Mouse (Mus musculus) stomach, embryonic 14.5 days (tissue): Measurements from ENCODE around the gene Bud13. TPM values are rescaled to one million over a fixed set of nuclear protein-coding genes. Genes with fewer than 3 reads are reported as not detected.
"Not testable (repeated sequence)": the region's sequence is repeated elsewhere in the genome, so short reads cannot be mapped to it uniquely, and the experiment has no call there.

ENCODE experiments used
- ATAC-seq: fragments of 200-750 bp; cut with Nextera tagmentation; 2 replicates; pipeline ENCODE4 v1.8.0; 2017; ENCODE audit warnings: low read depth, moderate TSS enrichment; ENCODE audit not compliant: insufficient number of reproducible peaks, insufficient read depth, low FRiP score
- H3K27ac ChIP-seq: fragments of 300-500 bp; sonication (generic); 2 replicates; pipeline ENCODE4 v1.5.1; 2014; ENCODE audit warnings: mild to moderate bottlenecking, low read length, moderate library complexity, mixed read lengths
- H3K27me3 ChIP-seq: fragments of 300-500 bp; sonication (generic); 2 replicates; pipeline ENCODE4 v1.6.1; 2014; ENCODE audit warnings: low read length, control low read depth, mixed read lengths; ENCODE audit not compliant: control insufficient read depth, insufficient read depth
- H3K36me3 ChIP-seq: fragments of 300-500 bp; sonication (generic); 2 replicates; pipeline ENCODE4 v1.6.1; 2014; ENCODE audit warnings: mild to moderate bottlenecking, control low read depth, low read length, moderate library complexity, mixed read lengths; ENCODE audit not compliant: control insufficient read depth, insufficient read depth
- H3K4me1 ChIP-seq: fragments of 300-500 bp; sonication (generic); 2 replicates; pipeline ENCODE4 v1.6.1; 2014; ENCODE audit warnings: low read length, control low read depth, mixed read lengths; ENCODE audit not compliant: control insufficient read depth, insufficient read depth
- H3K4me2 ChIP-seq: fragments of 300-500 bp; sonication (generic); replicated peaks from 2 replicates; pipeline ENCODE4 v1.6.1; 2014; ENCODE audit warnings: low read depth, low read length, control low read depth
- H3K4me3 ChIP-seq: fragments of 300-500 bp; sonication (generic); 2 replicates; pipeline ENCODE4 v1.5.1; 2014; ENCODE audit warnings: low read depth, low read length, control low read depth
- H3K9ac ChIP-seq: fragments of 300-500 bp; sonication (generic); replicated peaks from 2 replicates; pipeline ENCODE4 v1.6.1; 2014; ENCODE audit warnings: low read depth, mild to moderate bottlenecking, control low read depth, low read length, moderate library complexity, mixed read lengths
- H3K9me3 ChIP-seq: fragments of 300-500 bp; sonication (generic); 2 replicates; pipeline ENCODE4 v1.6.1; 2016; ENCODE audit warnings: low read depth, low read length, control low read depth; ENCODE audit not compliant: control insufficient read depth
- WGBS: fragments of 180-500 bp; shearing (Covaris S2); extraction: QIAGEN DNeasy Blood & Tissue Kit; methylation state at CpG from one replicate; pipeline ENCODE4 v1.1.7; 2014; 5-methylcytosine and 5-hydroxymethylcytosine counted together
- polyA plus RNA-seq: library from polyadenylated mRNA; unstranded; fragments of >200 nt; fragmentation: Nextera tagmentation; extraction: Ambion mirVana; gene quantifications from 2 replicates; pipeline ENCODE4 v1.2.1, GENCODE M21; 2014

Gene Bud13
- polyA plus RNA-seq, 1 experiment from 2014 or later: 24.1 TPM

- no peaks in the 10 kb centered on the region for H3K9me3 ChIP-seq
- H3K4me1 ChIP-seq: peaks cover 4% of the 10 kb centered on the region; the same call in 1 of the 2 replicates
- 41% methylated on average over 26 of the region's 26 CpGs for WGBS
- no peak overlapping the region for H3K27ac ChIP-seq
- H3K4me2 ChIP-seq: no peak overlapping the region
- H3K27me3 ChIP-seq: 0 out of 2 replicates have a peak, but pooled peaks cover 3% of the 10 kb centered on the region
- no peak for ATAC-seq
- H3K9ac ChIP-seq: no peak overlapping the region
- H3K36me3 ChIP-seq: no peaks in the 10 kb centered on the region
- no peak overlapping the region for H3K4me3 ChIP-seq
Measured at GRCm38 (mm10) chr9:46334471-46335025, 51.7 kb downstream of the Bud13 start.

DNA sequence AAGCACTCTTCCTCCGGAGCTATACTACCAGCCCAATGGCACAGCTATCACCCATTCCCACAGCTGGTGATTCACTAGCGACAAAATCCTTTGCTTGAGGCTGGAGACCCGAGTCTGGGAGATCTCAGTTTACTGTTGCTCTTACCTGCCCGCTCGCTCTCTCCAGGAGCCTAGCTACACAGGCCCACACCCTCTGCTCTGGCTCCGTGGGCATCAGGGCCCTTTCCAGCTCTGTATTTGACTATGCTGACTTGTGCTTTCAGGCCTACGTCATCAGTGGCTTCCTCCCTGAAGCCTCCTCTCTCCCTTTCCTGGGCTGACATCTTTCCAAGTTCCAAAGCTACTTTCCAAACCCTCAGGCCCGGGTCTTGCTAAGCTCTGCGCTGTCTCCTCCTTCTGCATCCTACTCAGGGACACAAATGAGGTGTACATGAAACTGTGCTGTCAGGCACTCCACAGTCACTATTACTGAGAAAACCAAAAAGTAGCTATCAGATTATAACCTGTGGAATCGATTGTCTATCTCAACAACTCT, 52.7 kb downstream of the Bud13 start:
- no peak for ATAC-seq

DNA sequence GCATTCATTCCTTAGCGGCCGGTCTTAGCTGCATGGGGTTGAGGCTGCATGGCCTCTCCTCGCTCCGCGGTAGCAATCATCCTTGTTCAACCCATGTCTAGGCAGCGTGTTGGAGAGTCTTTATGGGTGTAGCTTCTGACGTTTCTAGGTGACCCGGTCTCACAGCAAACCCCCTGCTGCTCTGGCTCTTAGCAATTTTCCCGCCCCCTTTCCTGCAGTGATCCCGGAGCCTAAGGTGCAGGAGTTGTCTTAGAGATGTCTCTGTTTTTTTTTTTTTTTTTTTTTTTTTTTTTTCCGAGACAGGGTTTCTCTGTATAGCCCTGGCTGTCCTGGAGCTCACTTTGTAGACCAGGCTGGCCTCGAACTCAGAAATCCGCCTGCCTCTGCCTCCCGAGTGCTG, 53.5 kb downstream of the Bud13 start:
- H3K4me2 ChIP-seq, H3K27me3 ChIP-seq, ATAC-seq, H3K36me3 ChIP-seq, H3K9ac ChIP-seq, H3K9me3 ChIP-seq, H3K4me3 ChIP-seq, H3K4me1 ChIP-seq, H3K27ac ChIP-seq: not testable (repeated sequence)
- 77% methylated on average over 12 of the region's 14 CpGs for WGBS

More for the DNA sequence above, 52.7 kb downstream of the Bud13 start:
- Histone ChIP-seq H3K4me3 (no peak overlapping the region), H3K27ac (no peak overlapping the region), H3K9ac (no peak overlapping the region), H3K27me3 (no peaks in the 10 kb centered on the region), H3K9me3 (no peaks in the 10 kb centered on the region), H3K36me3 (no peaks in the 10 kb centered on the region), H3K4me2 (no peak overlapping the region), H3K4me1 (peaks cover 4% of the 10 kb centered on the region; the same call in 1 of the 2 replicates)
- WGBS: 78% methylated on average over 10 of the region's 10 CpGs

- Histone ChIP-seq H3K36me3 (no peaks in the 10 kb centered on the region), H3K9me3 (no peaks in the 10 kb centered on the region), H3K27me3 (no peaks in the 10 kb centered on the region), H3K4me2 (no peak overlapping the region), H3K4me3 (no peak overlapping the region), H3K9ac (no peak overlapping the region), H3K4me1 (peaks cover 4% of the 10 kb centered on the region; the same call in 1 of the 2 replicates), H3K27ac (no peak overlapping the region)
- no peak for ATAC-seq
- WGBS: 67% methylated on average over 7 of the region's 7 CpGs
Measured at GRCm38 (mm10) chr9:46337331-46337730, 54.5 kb downstream of the Bud13 start.

GRCm38 (mm10) chr9:46337852-46338291, 55.1 kb downstream of the Bud13 start:
- Histone ChIP-seq H3K4me2 (no peak overlapping the region), H3K9ac (no peak overlapping the region), H3K27me3 (no peaks in the 10 kb centered on the region), H3K4me1 (peaks cover 4% of the 10 kb centered on the region; the same call in 1 of the 2 replicates), H3K36me3 (no peaks in the 10 kb centered on the region), H3K9me3 (no peaks in the 10 kb centered on the region), H3K4me3 (no peak overlapping the region), H3K27ac (no peak overlapping the region)
- WGBS: 10% methylated on average over 3 of the region's 3 CpGs
- ATAC-seq: no peak

- Histone ChIP-seq H3K36me3 (no peaks in the 10 kb centered on the region), H3K4me1 (peaks cover 4% of the 10 kb centered on the region; the same call in 1 of the 2 replicates), H3K9ac (no peak overlapping the region), H3K4me3 (no peak overlapping the region), H3K4me2 (no peak overlapping the region), H3K27ac (no peak overlapping the region), H3K27me3 (no peaks in the 10 kb centered on the region), H3K9me3 (no peaks in the 10 kb centered on the region)
- 43% methylated on average over 4 of the region's 4 CpGs for WGBS
- ATAC-seq: no peak
Measured at GRCm38 (mm10) chr9:46338384-46338783, 55.6 kb downstream of the Bud13 start.

DNA sequence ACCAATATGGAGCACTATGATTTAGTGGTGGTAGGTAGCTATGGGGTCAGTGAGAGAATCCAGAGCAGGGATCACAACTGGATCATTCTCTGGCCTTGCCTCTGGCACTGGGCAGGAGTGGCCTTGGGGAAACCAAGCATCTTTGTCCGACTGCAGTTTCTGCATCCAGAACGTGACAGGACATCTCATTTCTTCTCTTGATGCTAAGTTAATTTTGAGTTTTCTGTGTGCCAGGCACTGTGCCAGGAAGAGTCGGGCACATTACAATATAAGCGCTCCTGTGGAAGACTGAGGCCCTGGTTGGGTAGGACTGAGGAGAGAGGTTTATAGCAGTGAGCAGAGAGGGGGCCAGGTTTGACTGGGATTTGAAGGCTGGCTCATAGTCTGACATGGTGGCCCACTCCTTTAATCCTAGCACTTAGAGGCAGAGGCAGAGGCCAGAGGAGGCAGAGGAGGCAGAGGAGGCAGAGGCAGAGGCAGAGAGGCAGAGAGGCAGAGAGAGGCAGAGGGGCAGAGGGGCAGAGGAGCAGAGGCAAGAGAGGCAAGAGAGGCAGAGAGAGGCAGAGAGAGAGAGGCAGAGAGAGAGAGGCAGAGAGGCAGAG, 56.3 kb downstream of the Bud13 start:
- Histone ChIP-seq H3K9ac (no peak overlapping the region), H3K27ac (no peak overlapping the region), H3K9me3 (no peaks in the 10 kb centered on the region), H3K4me2 (no peak overlapping the region), H3K36me3 (no peaks in the 10 kb centered on the region), H3K4me1 (peaks cover 4% of the 10 kb centered on the region; the same call in 1 of the 2 replicates), H3K27me3 (no peaks in the 10 kb centered on the region), H3K4me3 (no peak overlapping the region)
- 84% methylated on average over 4 of the region's 4 CpGs for WGBS
- no peak for ATAC-seq

GRCm38 (mm10) chr9:46345887-46346665, 63.3 kb downstream of the Bud13 start:
- WGBS: 83% methylated on average over 4 of the region's 4 CpGs
- no peak for ATAC-seq
- Histone ChIP-seq H3K4me2 (no peak overlapping the region), H3K27ac (no peak overlapping the region), H3K36me3 (no peaks in the 10 kb centered on the region), H3K4me1 (no peaks in the 10 kb centered on the region), H3K4me3 (no peak overlapping the region), H3K27me3 (no peaks in the 10 kb centered on the region), H3K9me3 (no peaks in the 10 kb centered on the region), H3K9ac (no peak overlapping the region)
